Mouse (Mus musculus) intestine, embryonic 14.5 days (tissue): Measurements from ENCODE around the gene Zfp981. TPM values are rescaled to one million over a fixed set of nuclear protein-coding genes. Genes with fewer than 3 reads are reported as not detected.
"Not testable (repeated sequence)": the region's sequence is repeated elsewhere in the genome, so short reads cannot be mapped to it uniquely, and the experiment has no call there.

ENCODE experiments used
- ATAC-seq: fragments of 200-750 bp; cut with Nextera tagmentation; replicated peaks from 2 replicates; pipeline ENCODE4 v1.8.0; 2017; ENCODE audit warnings: low read depth, moderate number of reproducible peaks, moderate TSS enrichment, moderate library complexity; ENCODE audit not compliant: low FRiP score, low TSS enrichment
- DNase-seq: peaks from one replicate; pipeline ENCODE4 v3.0.0-alpha.2; 2018; ENCODE audit warnings: low spot score
- H3K27ac ChIP-seq: fragments of 300-500 bp; sonication (generic); 2 replicates; pipeline ENCODE4 v1.5.1; 2014; ENCODE audit warnings: low read depth, mild to moderate bottlenecking, control low read depth
- H3K27me3 ChIP-seq: fragments of 300-500 bp; sonication (generic); replicated peaks from 2 replicates; pipeline ENCODE4 v1.6.1; 2014; ENCODE audit warnings: low read length, control low read depth; ENCODE audit not compliant: control insufficient read depth, insufficient read depth
- H3K36me3 ChIP-seq: fragments of 300-500 bp; sonication (generic); 2 replicates; pipeline ENCODE4 v1.6.1; 2014; ENCODE audit warnings: low read length, control low read depth; ENCODE audit not compliant: control insufficient read depth, insufficient read depth
- H3K4me1 ChIP-seq: fragments of 300-500 bp; sonication (generic); replicated peaks from 2 replicates; pipeline ENCODE4 v1.6.1; 2014; ENCODE audit warnings: low read length, control low read depth, mixed read lengths; ENCODE audit not compliant: control insufficient read depth, insufficient read depth
- H3K4me2 ChIP-seq: fragments of 300-500 bp; sonication (generic); 2 replicates; pipeline ENCODE4 v1.6.1; 2014; ENCODE audit warnings: low read length
- H3K4me3 ChIP-seq: fragments of 300-500 bp; sonication (generic); 2 replicates; pipeline ENCODE4 v1.5.1; 2014; ENCODE audit warnings: low read depth, low read length, control low read depth, mixed read lengths
- H3K9ac ChIP-seq: fragments of 300-500 bp; sonication (generic); 2 replicates; pipeline ENCODE4 v1.6.1; 2014; ENCODE audit warnings: mild to moderate bottlenecking, low read length
- H3K9me3 ChIP-seq: fragments of 300-500 bp; sonication (generic); 2 replicates; pipeline ENCODE4 v1.6.1; 2016; ENCODE audit warnings: low read length, control low read depth; ENCODE audit not compliant: control insufficient read depth
- WGBS: fragments of 180-500 bp; shearing (Covaris S2); extraction: QIAGEN DNeasy Blood & Tissue Kit; methylation state at CpG from one replicate; pipeline ENCODE4 v1.1.7; 2014; 5-methylcytosine and 5-hydroxymethylcytosine counted together
- polyA plus RNA-seq: library from polyadenylated mRNA; unstranded; fragments of >200 nt; fragmentation: Nextera tagmentation; extraction: Ambion mirVana; gene quantifications from 2 replicates; pipeline ENCODE4 v1.2.1, GENCODE M21; 2014

Gene Zfp981
- polyA plus RNA-seq, 1 experiment from 2014 or later, result 0.11 TPM

GRCm38 (mm10) chr4:146460685-146461084 is 41.1 kb upstream of the Zfp981 start:
- H3K4me3 ChIP-seq, H3K9ac ChIP-seq, H3K27ac ChIP-seq, DNase-seq, H3K36me3 ChIP-seq, H3K4me1 ChIP-seq, H3K4me2 ChIP-seq, H3K27me3 ChIP-seq: not testable (repeated sequence)
- 83% methylated on average over 5 of the region's 5 CpGs for WGBS
- peaks cover 49% of the 10 kb centered on the region for H3K9me3 ChIP-seq
- 0 out of 2 replicates have a peak, but pooled peaks have one; percentile 36 for ATAC-seq

- ATAC-seq (0 out of 2 replicates have a peak, but pooled peaks have one; percentile 47), DNase-seq (peak; percentile 25)
- H3K36me3 ChIP-seq, H3K27ac ChIP-seq, H3K4me2 ChIP-seq, H3K4me3 ChIP-seq, H3K9ac ChIP-seq, H3K4me1 ChIP-seq, H3K27me3 ChIP-seq: not testable (repeated sequence)
- H3K9me3 ChIP-seq, result peaks cover 21% of the 10 kb centered on the region
- WGBS, result 89% methylated on average over 17 of the region's 19 CpGs
Measured at GRCm38 (mm10) chr4:146463649-146464351, 38.0 kb upstream of the Zfp981 start.

- not testable (repeated sequence) for H3K4me3 ChIP-seq, H3K27ac ChIP-seq, DNase-seq, H3K4me2 ChIP-seq, ATAC-seq, H3K9ac ChIP-seq, H3K27me3 ChIP-seq, H3K4me1 ChIP-seq, H3K36me3 ChIP-seq
- WGBS, result 88% methylated on average over 9 of the region's 12 CpGs
- H3K9me3 ChIP-seq, result peaks cover 16% of the 10 kb centered on the region
Measured at GRCm38 (mm10) chr4:146469984-146470383, 31.8 kb upstream of the Zfp981 start.

GRCm38 (mm10) chr4:146474181-146474580 is 27.6 kb upstream of the Zfp981 start:
- not testable (repeated sequence) for H3K4me3 ChIP-seq, DNase-seq, H3K27me3 ChIP-seq, H3K4me1 ChIP-seq, H3K4me2 ChIP-seq, H3K27ac ChIP-seq, H3K9ac ChIP-seq, H3K36me3 ChIP-seq
- 0 out of 2 replicates have a peak, but pooled peaks have one; percentile 9 for ATAC-seq
- WGBS, result no CpG with 5 or more reads among the region's 1 CpGs
- H3K9me3 ChIP-seq, result peaks cover 35% of the 10 kb centered on the region

DNA sequence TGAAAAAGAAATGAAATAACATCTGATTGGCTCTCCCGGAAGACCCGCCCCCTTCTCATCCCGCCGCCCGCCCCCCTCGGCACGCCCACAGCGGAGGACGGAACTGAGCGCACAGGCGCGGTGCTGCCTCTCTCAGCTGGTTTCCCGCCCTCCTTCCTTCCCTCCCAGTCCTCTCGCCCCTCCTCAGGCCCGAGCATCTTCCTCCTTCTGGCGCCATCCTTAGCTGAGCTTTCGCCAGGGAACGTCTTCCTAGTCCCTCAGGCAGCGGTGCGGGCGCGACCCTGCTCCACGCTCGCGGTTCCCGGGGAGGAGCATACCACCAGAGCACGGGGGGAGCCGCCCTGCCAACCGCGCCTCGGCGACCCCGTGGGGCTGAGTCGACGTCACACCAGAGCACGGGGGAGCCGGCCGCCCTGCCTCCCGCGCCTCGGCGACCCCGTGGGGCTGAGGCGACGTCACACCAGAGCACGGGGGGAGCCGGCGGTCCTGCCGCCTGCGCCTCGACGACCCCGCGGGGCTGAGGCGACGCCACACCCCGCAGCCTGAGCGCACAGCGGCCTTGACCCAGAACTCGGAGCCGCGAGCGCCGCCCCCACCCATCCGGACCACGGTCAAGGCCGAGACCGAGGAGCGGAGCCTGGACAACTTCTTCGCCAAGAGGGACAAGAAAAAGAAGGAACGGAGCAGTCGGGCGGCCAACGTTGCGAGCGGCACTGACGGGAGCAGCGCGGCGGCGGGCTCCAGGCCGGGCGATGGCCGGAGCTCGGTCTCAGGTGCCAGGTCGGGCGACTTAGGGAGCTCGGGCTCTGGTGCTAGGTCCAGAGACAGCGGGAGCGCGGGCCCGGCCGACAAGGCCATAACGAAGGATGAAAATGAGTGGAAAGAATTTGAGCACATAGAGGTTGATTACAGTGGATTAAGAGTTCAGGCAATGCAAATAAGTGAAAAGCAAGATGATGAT is 26.8 kb upstream of the Zfp981 start:
- H3K4me1 ChIP-seq, result not testable (repeated sequence)
- peak; percentile 80 for ATAC-seq

GRCm38 (mm10) chr4:146476260-146476659 is 25.6 kb upstream of the Zfp981 start:
- H3K27me3 ChIP-seq, H3K4me1 ChIP-seq, H3K4me3 ChIP-seq, ATAC-seq, H3K36me3 ChIP-seq, DNase-seq, H3K4me2 ChIP-seq, H3K27ac ChIP-seq, H3K9ac ChIP-seq: not testable (repeated sequence)
- H3K9me3 ChIP-seq, result peaks cover 37% of the 10 kb centered on the region
- WGBS, result 94% methylated on average over 2 of the region's 2 CpGs

More for the DNA sequence above, 26.8 kb upstream of the Zfp981 start:
- WGBS, result 53% methylated on average over 55 of the region's 94 CpGs
- not testable (repeated sequence) for DNase-seq, H3K4me3 ChIP-seq, H3K4me2 ChIP-seq, H3K36me3 ChIP-seq, H3K27me3 ChIP-seq, H3K9ac ChIP-seq, H3K27ac ChIP-seq
- H3K9me3 ChIP-seq, result peaks cover 32% of the 10 kb centered on the region

DNA sequence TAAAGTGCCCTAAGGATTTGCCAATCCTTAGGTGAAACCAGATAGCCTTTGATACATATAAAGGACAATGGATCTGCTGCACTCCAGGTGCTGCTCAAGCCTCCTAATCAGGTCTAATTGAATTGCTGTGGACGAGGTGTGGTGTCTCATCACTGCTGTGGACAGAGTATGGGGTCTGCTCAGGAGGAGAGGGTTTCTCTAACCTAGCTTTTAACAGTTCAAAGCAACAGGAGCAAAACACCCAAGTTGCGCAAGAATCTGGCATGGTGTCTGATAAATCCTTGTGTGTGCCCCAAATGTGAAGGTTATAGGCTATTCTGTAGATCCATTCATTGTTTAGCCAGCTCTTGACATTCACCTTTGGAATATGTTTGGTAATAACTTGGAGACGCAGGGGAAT is 24.9 kb upstream of the Zfp981 start:
- H3K9ac ChIP-seq, H3K27me3 ChIP-seq, H3K4me1 ChIP-seq, H3K4me3 ChIP-seq, ATAC-seq, H3K27ac ChIP-seq, H3K4me2 ChIP-seq, H3K36me3 ChIP-seq, DNase-seq: not testable (repeated sequence)
- WGBS, result 83% methylated on average over 3 of the region's 3 CpGs
- H3K9me3 ChIP-seq, result peaks cover 41% of the 10 kb centered on the region

DNA sequence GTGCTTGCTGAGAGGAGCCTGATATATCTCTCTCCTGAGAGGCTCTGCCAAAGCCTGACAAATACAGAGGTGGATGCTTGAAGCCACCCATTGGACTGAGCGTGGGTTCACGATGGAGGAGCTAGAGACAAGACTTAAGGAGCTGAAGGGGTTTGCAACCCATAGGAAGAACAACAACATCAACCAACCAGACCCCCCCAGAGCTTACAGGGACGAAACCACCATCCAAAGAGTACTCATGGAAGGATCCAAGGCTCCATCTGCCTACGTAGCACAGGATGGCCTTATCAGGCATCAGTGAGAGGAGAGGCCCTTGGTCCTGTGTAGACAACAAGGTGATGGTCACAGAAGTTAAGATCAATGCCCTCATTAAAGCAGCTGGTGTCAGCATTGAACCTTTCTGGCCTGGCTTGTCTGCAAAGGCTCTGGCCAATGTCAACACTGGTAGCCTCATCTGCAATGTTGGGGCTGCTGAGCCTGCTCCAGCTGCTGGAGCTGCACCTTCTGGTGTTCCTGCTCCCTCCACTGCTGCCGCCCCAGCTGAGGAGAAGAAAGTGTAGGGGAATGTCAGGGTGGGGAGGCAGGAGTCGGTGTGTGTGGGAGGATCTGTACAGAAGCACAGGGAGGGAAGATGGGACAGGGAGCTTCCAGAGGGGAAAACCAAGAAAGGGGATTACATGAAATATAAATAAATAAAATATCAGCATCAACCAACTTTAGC is 21.3 kb upstream of the Zfp981 start:
- not testable (repeated sequence) for H3K27ac ChIP-seq, H3K4me2 ChIP-seq, DNase-seq, H3K36me3 ChIP-seq, H3K9ac ChIP-seq, H3K4me1 ChIP-seq, H3K4me3 ChIP-seq, H3K27me3 ChIP-seq
- peaks cover 61% of the 10 kb centered on the region for H3K9me3 ChIP-seq
- 69% methylated on average over 6 of the region's 6 CpGs for WGBS
- ATAC-seq, result peak; percentile 19; the same call in 1 of the 2 replicates
